Mouse (Mus musculus): Measurements from ENCODE around the gene Rpl3. TPM values are rescaled to one million over a fixed set of nuclear protein-coding genes. Genes with fewer than 3 reads are reported as not detected.

Gene Rpl3
- total RNA-seq, 2 experiments from 2014 or later: 927 to 955 TPM

- no peak for DNase-seq (ENCODE audit: low spot score in 2 of 2)
These were observed 24.5 kb upstream of the Rpl3 start for GRCm38 (mm10) chr15:80115866-80116794.

- DNase-seq (ENCODE audit: low spot score in 2 of 2): no peak
These were observed 23.6 kb upstream of the Rpl3 start for GRCm38 (mm10) chr15:80115256-80115655.

- no peak for DNase-seq (ENCODE audit: low spot score in 2 of 2)
These were observed 22.7 kb upstream of the Rpl3 start for GRCm38 (mm10) chr15:80114414-80114813.

GRCm38 (mm10) chr15:80112499-80112898, 20.8 kb upstream of the Rpl3 start:
- no peak for DNase-seq (ENCODE audit: low spot score in 2 of 2)

- no peak for DNase-seq (ENCODE audit: low spot score in 2 of 2)
These were observed 19.8 kb upstream of the Rpl3 start for GRCm38 (mm10) chr15:80111436-80111835.

- no peak for DNase-seq (ENCODE audit: low spot score in 2 of 2)
These were observed 15.9 kb upstream of the Rpl3 start for GRCm38 (mm10) chr15:80107575-80107974.

GRCm38 (mm10) chr15:80107143-80107542, 15.5 kb upstream of the Rpl3 start:
- DNase-seq (ENCODE audit: low spot score in 2 of 2): no peak

GRCm38 (mm10) chr15:80105490-80106410, 14.1 kb upstream of the Rpl3 start:
- no peak for DNase-seq (ENCODE audit: low spot score in 2 of 2)

GRCm38 (mm10) chr15:80102495-80102894, 10.8 kb upstream of the Rpl3 start:
- no peak for DNase-seq (ENCODE audit: low spot score in 2 of 2)

GRCm38 (mm10) chr15:80101503-80101902, 9.8 kb upstream of the Rpl3 start:
- DNase-seq (ENCODE audit: low spot score in 2 of 2): no peak

- DNase-seq (ENCODE audit: low spot score in 2 of 2): no peak
These were observed 9.2 kb upstream of the Rpl3 start for GRCm38 (mm10) chr15:80100871-80101270.

GRCm38 (mm10) chr15:80100196-80100595, 8.5 kb upstream of the Rpl3 start:
- no peak for DNase-seq (ENCODE audit: low spot score in 2 of 2)

GRCm38 (mm10) chr15:80099477-80099876, 7.8 kb upstream of the Rpl3 start:
- DNase-seq (ENCODE audit: low spot score in 2 of 2): no peak

GRCm38 (mm10) chr15:80098809-80099208, 7.1 kb upstream of the Rpl3 start:
- DNase-seq (ENCODE audit: low spot score in 2 of 2): no peak

GRCm38 (mm10) chr15:80097999-80098461, 6.4 kb upstream of the Rpl3 start:
- no peak for DNase-seq (ENCODE audit: low spot score in 2 of 2)

- no peak for DNase-seq (ENCODE audit: low spot score in 2 of 2)
These were observed 5.5 kb upstream of the Rpl3 start for GRCm38 (mm10) chr15:80096946-80097881.

GRCm38 (mm10) chr15:80096406-80096805, 4.7 kb upstream of the Rpl3 start:
- DNase-seq (ENCODE audit: low spot score in 2 of 2): no peak

GRCm38 (mm10) chr15:80095596-80095995, 3.9 kb upstream of the Rpl3 start:
- no peak for DNase-seq (ENCODE audit: low spot score in 2 of 2)

GRCm38 (mm10) chr15:80094201-80094600, 2.5 kb upstream of the Rpl3 start:
- DNase-seq (ENCODE audit: low spot score in 2 of 2): no peak

GRCm38 (mm10) chr15:80092599-80092998, 931 bp upstream of the Rpl3 start:
- DNase-seq (ENCODE audit: low spot score in 2 of 2): no peak

- no peak for DNase-seq (ENCODE audit: low spot score in 2 of 2)
These were observed 373 bp upstream of the Rpl3 start for GRCm38 (mm10) chr15:80092041-80092441.

All from adrenal gland, postnatal 4 days (tissue).